In genomic region chr1:93825771-93826539, GRCm38 (mm10) we compare ENCODE assay signal across 8 mouse cellular contexts. TPM values are rescaled to one million over a fixed set of nuclear protein-coding genes. Genes with fewer than 3 reads are reported as not detected.
DNase-seq lines count a peak whose midpoint lies in the region; ATAC-seq and TF ChIP-seq lines count a peak whose summit lies in the region.

No protein-coding gene starts in this region.

- peaks cover 4% of the 10 kb centered on the region; the same call in 1 of the 2 replicates for H3K4me1 ChIP-seq in kidney, embryonic 14.5 days (ENCODE audit: control insufficient read depth, insufficient read depth, low read length)
- peaks cover 40% of the 10 kb centered on the region for H3K4me1 ChIP-seq in erythroblast, embryonic 14.5 days (ENCODE audit: control insufficient read depth)
- H3K4me1 ChIP-seq in midbrain, postnatal 0 days (ENCODE audit: insufficient read depth, low read length) = no peaks in the 10 kb centered on the region

- peak overlapping the region; percentile 56 for H3K4me2 ChIP-seq in kidney, embryonic 14.5 days (replicated peaks; ENCODE audit: low read depth, low read length)
- peak overlapping the region; percentile 80 for H3K4me2 ChIP-seq in midbrain, postnatal 0 days (ENCODE audit: low read depth, low read length, poor library complexity, severe bottlenecking)

- H3K27me3 ChIP-seq in kidney, embryonic 14.5 days (ENCODE audit: control insufficient read depth, insufficient read depth, low read length) = no peaks in the 10 kb centered on the region
- H3K27me3 ChIP-seq in erythroblast, embryonic 14.5 days (ENCODE audit: control insufficient read depth) = no peaks in the 10 kb centered on the region
- H3K27me3 ChIP-seq in midbrain, postnatal 0 days (ENCODE audit: insufficient read depth, low read length) = no peaks in the 10 kb centered on the region

- 39% methylated on average over 27 of the region's 27 CpGs for WGBS in kidney, embryonic 14.5 days
- WGBS in midbrain, postnatal 0 days = 44% methylated on average over 27 of the region's 27 CpGs

- TF ChIP-seq CTCF in midbrain, postnatal 0 days (IDR thresholded peaks at IDR 0.05) = peak; percentile 46

- H3K4me3 ChIP-seq in kidney, embryonic 14.5 days (ENCODE audit: low read length) = peak overlapping the region; percentile 46
- peak overlapping the region; percentile 75 for H3K4me3 ChIP-seq in erythroblast, embryonic 14.5 days (replicated peaks)
- peak overlapping the region; percentile 50 for H3K4me3 ChIP-seq in midbrain, postnatal 0 days (ENCODE audit: low read depth, low read length)

- H3K9me3 ChIP-seq in kidney, embryonic 14.5 days (ENCODE audit: control insufficient read depth, low read length) = no peaks in the 10 kb centered on the region
- no peaks in the 10 kb centered on the region for H3K9me3 ChIP-seq in erythroblast, embryonic 14.5 days (ENCODE audit: control insufficient read depth, low read length)
- no peaks in the 10 kb centered on the region for H3K9me3 ChIP-seq in midbrain, postnatal 0 days (ENCODE audit: low read length)

- H3K27ac ChIP-seq in kidney, embryonic 14.5 days (ENCODE audit: low read depth, low read length) = peak overlapping the region; percentile 90; the same call in 1 of the 2 replicates
- peak overlapping the region; percentile 95 for H3K27ac ChIP-seq in midbrain, postnatal 0 days (ENCODE audit: low read depth, low read length)

- ATAC-seq in kidney, embryonic 14.5 days (ENCODE audit: low FRiP score, low TSS enrichment) = 0 out of 2 replicates have a peak, but pooled peaks have one; percentile 24
- peak; percentile 48 for ATAC-seq in midbrain, postnatal 0 days (ENCODE audit: low FRiP score)

- peak overlapping the region; percentile 65; the same call in 1 of the 2 replicates for H3K9ac ChIP-seq in kidney, embryonic 14.5 days (ENCODE audit: low read depth, low read length)
- peak overlapping the region; percentile 65 for H3K9ac ChIP-seq in midbrain, postnatal 0 days (replicated peaks; ENCODE audit: low read length, poor library complexity, severe bottlenecking)

- peaks cover 7% of the 10 kb centered on the region for H3K36me3 ChIP-seq in kidney, embryonic 14.5 days (ENCODE audit: control insufficient read depth, insufficient read depth, low read length)
- H3K36me3 ChIP-seq in erythroblast, embryonic 14.5 days (ENCODE audit: control insufficient read depth) = peaks cover 39% of the 10 kb centered on the region
- H3K36me3 ChIP-seq in midbrain, postnatal 0 days (ENCODE audit: insufficient read depth, low read length) = no peaks in the 10 kb centered on the region

- DNase-seq in kidney, postnatal 25 days = no peak
- peak; percentile 23 for DNase-seq in NIH3T3 (ENCODE audit: low read depth)
- DNase-seq in kidney, postnatal 10 days = peak; percentile 39
- peak; percentile 9 for DNase-seq in midbrain, postnatal 0 days (ENCODE audit: low spot score)
- DNase-seq in MN1 (ENCODE audit: low spot score) = no peak
- no peak for DNase-seq in left cerebral cortex, adult 11 months (ENCODE audit: low spot score)

RNA-seq across cellular contexts. Expression of gene D2hgdh, which starts 1.2 kb away (rescaled TPM):
- 10.8 and 13.2 TPM in 2 replicates for polyA plus RNA-seq in kidney, embryonic 14.5 days (2014; fragmentation: Nextera tagmentation; extraction: Ambion mirVana)
- 0.13 and 0.14 TPM in 2 replicates for polyA plus RNA-seq in erythroblast, embryonic 14.5 days (2012)
- total RNA-seq in midbrain, postnatal 0 days (2014; rRNA removed) = 10.6 and 20.0 TPM in 2 replicates
- polyA plus RNA-seq in midbrain, postnatal 0 days (2015; fragmentation: Nextera tagmentation; extraction: Ambion mirVana) = 8.6 and 10.3 TPM in 2 replicates

RNA-seq across cellular contexts. Expression of gene Ing5, which starts 22.2 kb away (rescaled TPM):
- polyA plus RNA-seq in kidney, embryonic 14.5 days (2014; fragmentation: Nextera tagmentation; extraction: Ambion mirVana) = 10.7 and 18.5 TPM in 2 replicates
- 0.26 and 0.33 TPM in 2 replicates for polyA plus RNA-seq in erythroblast, embryonic 14.5 days (2012)
- total RNA-seq in midbrain, postnatal 0 days (2014; rRNA removed) = 12.6 and 13.5 TPM in 2 replicates
- 7.1 and 7.5 TPM in 2 replicates for polyA plus RNA-seq in midbrain, postnatal 0 days (2015; fragmentation: Nextera tagmentation; extraction: Ambion mirVana)

RNA-seq across cellular contexts. Expression of gene Dtymk, which starts 24.2 kb away (rescaled TPM):
- polyA plus RNA-seq in kidney, embryonic 14.5 days (2014; fragmentation: Nextera tagmentation; extraction: Ambion mirVana) = 287 and 307 TPM in 2 replicates
- polyA plus RNA-seq in erythroblast, embryonic 14.5 days (2012) = 8.8 and 10.0 TPM in 2 replicates
- total RNA-seq in midbrain, postnatal 0 days (2014; rRNA removed) = 66.8 and 88.8 TPM in 2 replicates
- polyA plus RNA-seq in midbrain, postnatal 0 days (2015; fragmentation: Nextera tagmentation; extraction: Ambion mirVana) = 109 TPM in 2 replicates

RNA-seq across cellular contexts. Expression of gene Gal3st2, which starts 35.2 kb away (rescaled TPM):
- polyA plus RNA-seq in kidney, embryonic 14.5 days (2014; fragmentation: Nextera tagmentation; extraction: Ambion mirVana) = not detected in 2 replicates
- not detected in 2 replicates for polyA plus RNA-seq in erythroblast, embryonic 14.5 days (2012)
- total RNA-seq in midbrain, postnatal 0 days (2014; rRNA removed) = not detected in 2 replicates
- not detected in 2 replicates for polyA plus RNA-seq in midbrain, postnatal 0 days (2015; fragmentation: Nextera tagmentation; extraction: Ambion mirVana)

Comparison
In these comparisons a context has a peak if more than half of its experiments do, and no peak if none do; other contexts are left out.
1. DNase-seq: peak in NIH3T3 (single experiment), kidney, postnatal 10 days (single experiment) and midbrain, postnatal 0 days (single experiment); none in kidney, postnatal 25 days (0 of 2), MN1 (single experiment) and left cerebral cortex, adult 11 months (single experiment).
2. Peak in every context shown above with its lines, with median percentiles within 50 percentile points of each other: H3K4me3 ChIP-seq.